Mouse (Mus musculus): ENCODE measurements around the gene Ubash3a.

GRCm38 (mm10) chr17:31157921-31158320 is 49.8 kb upstream of the Ubash3a start:
- no peak for TF ChIP-seq CTCF (IDR thresholded peaks at IDR 0.05; ENCODE audit: low read depth)
- TF ChIP-seq EP300 (IDR thresholded peaks at IDR 0.05; ENCODE audit: low read depth): no peak

Data from liver, embryonic 14.5 days (tissue).